Mouse (Mus musculus): ENCODE data around the gene Ccdc187.
A peak's percentile ranks its signal among the peaks of the same experiment; 100 is the strongest.

Ccdc187 gene

GRCm38 (mm10) chr2:26315925-26316311 is 21.6 kb upstream of the Ccdc187 start:
- no peak for DNase-seq

- DNase-seq = peak; percentile 73
Observed at GRCm38 (mm10) chr2:26315072-26315924, 20.9 kb upstream of the Ccdc187 start, which contains the start of gene Gpsm1. Gene Gpsm1 (plus strand): TSS chr2:26315515.

- DNase-seq = no peak
Observed at GRCm38 (mm10) chr2:26314281-26315071, 20.1 kb upstream of the Ccdc187 start.

DNA sequence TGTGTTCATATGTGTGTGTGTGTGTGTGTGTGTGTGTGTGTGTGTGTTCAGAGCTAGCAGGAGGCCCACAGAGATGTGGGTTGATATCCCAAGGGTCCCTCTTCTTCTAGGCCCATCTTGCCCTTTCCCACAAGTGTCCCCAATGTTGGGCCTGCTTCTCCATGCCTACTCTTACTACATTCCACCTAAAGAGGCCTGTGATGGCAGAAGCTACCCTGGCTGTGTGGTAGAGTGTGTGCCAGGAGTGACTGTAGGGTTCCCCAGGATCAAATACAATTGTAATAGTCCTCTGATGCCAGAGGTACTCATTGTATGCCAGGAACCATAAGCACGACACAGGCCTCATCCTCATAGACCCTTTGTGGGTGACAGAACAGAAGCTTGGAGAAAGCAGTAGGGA is 19.0 kb upstream of the Ccdc187 start:
- DNase-seq = no peak

DNA sequence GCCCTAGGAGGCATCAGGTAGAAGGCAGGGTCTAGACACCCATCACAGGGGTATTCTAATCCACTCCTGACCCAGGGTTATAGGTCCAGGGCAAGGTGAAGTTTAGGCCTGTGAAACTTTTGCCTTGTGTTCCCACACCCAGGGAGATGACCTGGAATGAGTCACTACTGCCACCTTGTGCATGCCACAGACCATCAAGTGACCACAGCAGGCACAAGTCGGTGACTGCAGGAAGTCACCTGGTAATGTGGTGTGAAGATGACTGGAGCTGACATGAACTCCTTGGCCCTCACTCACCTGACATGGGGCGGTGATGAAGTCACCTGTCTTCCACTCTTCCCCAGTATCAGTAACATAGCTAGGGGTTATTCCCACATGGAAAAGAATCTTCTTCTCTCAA is 18.5 kb upstream of the Ccdc187 start:
- no peak for DNase-seq

DNA sequence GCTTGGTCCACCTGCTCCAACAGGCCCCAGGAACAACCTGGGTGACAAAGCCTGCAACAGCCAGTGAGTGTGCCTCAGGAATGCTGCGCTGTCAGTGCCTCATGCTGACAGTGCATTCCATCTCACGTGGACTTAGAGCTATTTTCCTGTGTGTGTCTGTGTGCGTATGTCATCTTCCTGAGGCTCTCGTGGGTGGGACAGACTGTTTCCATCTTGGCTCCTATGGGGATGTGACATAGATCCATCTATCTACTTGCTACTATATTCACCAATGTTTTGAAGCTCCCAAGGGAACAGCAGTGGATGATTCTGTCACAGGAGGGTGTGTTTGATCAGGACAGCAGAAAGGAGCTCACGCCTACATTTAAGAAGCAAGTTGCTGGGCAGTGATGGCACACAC is 17.6 kb upstream of the Ccdc187 start:
- DNase-seq = peak in 1 of 2 experiments; percentile 43

DNA sequence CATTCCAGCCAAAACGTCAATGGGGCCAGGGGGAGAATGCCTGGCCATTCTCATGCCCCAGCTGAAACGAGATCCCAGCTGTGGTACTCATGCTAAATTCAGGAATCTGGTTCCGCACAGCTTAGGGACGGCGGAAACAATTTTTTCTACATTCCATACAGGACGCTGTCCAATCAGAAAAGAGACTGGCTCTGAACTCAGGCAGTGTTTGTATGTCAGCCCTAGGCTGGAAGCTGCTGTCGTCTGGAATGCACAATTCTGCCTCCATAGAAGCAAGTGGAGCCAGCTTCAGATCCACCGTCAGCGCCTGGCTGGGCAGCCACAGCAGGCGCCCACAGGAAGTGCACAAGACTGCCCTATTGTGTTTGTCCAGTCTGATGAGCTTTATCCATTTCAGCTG is 15.4 kb upstream of the Ccdc187 start:
- DNase-seq = no peak

DNA sequence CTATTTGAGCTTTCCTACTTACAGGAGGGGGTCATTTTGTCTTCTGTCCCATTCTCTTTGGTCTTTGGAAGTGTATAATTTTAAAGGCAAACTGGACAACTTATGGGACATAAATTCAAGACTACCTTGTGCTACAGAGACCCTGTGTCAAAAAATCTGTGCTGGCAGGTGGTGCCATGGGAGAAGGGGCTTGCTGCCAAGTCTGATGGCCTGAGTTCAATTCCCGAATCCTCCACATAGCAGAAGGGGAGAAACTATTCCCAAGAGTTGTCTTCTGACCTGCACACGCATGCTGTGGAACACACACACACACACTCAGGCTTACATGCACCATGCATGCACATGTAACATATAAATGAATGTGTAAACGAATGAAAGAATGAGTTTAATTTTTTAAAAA is 12.3 kb upstream of the Ccdc187 start:
- no peak for DNase-seq

GRCm38 (mm10) chr2:26305555-26305954 is 11.2 kb upstream of the Ccdc187 start:
- no peak for DNase-seq

DNA sequence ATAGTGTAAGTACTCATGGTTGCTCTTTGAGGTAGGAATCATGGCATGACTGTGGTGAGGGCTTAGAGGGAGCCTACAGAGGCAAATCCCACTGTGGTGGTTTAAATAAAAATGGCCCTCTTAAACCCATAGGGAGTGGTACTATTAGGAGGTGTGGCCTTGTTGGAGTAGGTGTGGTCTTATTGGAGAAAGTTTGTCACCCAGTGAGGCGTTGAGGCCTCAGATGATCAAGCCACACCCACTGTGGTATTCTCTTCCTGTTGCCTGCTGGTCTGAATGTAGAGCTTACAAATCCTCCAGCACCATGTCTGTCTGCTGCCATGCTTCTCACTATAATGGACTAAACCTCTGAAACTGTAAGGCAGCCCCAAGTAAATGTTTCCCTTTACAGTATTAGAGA is 10.4 kb upstream of the Ccdc187 start:
- DNase-seq = no peak

DNA sequence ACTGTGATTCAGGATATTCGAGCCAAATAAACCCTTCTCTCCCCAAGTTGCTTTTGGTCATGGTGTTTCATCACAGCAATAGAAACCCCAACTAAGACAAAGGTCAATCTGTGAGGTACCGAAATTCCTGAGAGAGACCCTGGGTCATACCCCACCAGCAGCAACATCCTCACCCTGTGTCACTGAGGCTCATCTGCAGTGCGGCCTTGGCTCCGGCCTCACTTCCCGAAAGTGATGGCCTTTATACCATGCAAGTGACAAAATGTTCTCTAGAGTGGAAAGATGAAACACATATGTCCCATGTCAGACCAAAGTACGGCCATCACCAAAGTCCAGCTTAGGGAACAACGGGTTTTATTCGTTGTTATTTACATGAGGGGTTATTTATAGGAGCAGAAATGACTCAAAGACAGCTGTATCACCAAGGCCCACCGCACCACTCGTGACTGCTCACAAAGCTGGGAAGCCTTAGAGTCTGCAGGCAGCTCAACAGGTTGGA is 7.7 kb upstream of the Ccdc187 start:
- no peak for DNase-seq

DNA sequence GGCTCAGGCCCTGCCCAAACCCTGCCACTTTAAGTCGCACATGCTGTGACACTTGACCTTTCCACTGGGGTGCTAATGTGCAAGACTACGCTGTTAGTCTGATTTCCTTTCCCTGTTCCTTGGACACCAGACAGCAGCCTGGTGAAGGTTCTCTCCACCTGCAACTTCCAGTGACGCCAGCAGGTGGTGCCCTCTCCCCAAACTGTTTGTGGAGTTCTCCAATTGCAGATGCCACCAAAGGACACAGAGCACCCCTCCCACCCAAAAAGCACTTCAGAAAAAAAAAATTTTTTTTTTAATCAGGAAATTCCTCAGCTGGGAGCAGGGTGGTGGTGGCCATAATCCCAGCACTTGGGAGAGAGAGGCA is 6.4 kb upstream of the Ccdc187 start:
- peak; percentile 79 to 82 for DNase-seq

GRCm38 (mm10) chr2:26300161-26300807 is 5.9 kb upstream of the Ccdc187 start:
- DNase-seq = no peak

DNA sequence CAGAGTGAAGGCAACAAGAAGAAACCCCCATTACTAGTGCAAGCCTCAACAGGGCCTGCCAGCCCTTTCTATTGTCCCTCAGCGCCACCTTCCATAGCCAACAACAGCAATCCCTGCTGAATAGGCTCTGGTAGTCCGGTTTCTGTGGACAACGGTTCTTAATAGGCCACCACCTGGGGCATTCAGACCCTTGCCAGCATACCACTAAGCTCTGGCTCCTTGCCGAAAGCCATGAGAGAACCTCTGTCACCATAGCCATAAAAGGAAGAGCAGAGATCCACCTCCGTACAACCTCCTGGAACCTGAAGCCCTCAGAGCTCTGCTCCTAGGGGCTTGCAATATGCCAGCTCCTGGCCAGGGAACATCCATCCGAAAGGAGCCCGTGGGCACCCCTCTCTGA is 5.0 kb upstream of the Ccdc187 start:
- no peak for DNase-seq

GRCm38 (mm10) chr2:26298856-26299230 is 4.5 kb upstream of the Ccdc187 start:
- no peak for DNase-seq

DNA sequence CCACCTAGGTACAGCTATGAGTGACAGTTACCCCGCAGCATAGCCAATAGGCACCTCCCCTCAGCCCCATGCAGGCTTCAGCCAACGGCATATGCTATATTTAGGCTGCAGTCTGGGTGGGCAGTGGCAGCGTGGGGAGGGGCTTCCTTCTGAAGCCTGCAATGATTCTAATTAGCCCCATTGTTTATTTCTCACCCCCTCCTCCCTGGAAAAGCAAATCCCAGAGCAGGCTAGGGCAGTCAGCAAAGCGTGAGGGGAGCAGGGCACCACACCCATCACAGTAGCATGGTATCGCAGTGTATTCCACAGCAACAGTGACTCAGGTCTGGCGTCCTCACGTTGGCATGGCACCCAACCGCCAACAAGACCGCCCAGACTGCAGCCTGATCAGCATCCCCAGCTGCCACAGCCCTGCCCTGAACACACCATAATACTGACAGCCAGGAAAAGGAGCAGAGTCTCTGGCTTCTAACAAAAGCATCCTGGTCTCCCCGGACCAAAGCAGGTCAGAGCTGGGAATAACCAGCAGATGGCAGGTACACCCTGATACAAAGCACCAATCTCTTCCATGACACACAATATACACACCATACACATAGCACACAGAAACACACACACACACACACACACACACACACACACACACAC is 4.0 kb upstream of the Ccdc187 start:
- DNase-seq = no peak

DNA sequence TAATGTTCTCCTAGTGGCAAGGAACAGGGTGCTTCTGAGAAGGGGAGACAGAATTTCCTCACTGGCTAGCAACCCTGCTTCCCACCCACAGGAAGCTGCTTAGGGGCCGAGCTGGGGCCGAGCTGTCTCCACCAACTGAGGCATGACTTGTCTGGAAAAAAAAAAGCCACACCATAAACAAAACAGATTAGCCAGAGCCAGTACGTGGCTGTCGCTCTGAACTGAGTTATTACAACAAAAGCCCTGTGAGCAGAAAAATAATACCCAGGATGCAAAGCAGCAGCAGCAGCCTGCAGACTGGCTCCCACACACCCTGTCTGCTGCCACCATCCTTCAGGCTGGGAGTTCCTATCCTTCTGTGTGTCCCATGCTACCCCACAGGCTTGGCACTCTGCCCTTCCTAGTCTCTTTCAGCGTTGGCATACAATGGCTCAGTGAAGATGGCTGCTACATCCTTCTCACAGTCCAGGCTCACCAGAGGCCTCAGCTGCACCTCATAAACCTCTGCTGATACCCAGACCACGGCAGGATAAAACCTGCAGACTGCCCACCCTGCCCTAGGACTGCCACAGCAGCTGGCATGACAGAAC is 2.3 kb upstream of the Ccdc187 start:
- no peak for DNase-seq

DNA sequence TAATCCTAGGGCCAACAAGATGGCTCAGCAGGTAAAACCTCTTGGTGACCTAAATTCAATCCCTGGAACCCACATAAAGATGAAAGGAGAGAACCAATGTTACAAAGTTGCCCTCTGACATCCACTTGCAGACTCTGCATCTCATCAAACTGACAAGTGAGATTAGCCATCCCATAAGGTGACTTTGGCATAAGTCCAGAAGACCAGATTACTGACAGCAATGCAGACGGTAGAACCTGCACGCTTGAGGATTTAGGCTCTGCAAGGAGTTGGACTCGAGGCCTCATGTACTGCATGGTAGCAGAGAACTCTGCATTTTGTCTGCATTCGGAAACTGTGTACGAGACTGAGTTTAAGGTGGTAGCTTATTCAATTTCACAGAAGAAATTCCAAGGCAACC is 4.2 kb downstream of the Ccdc187 start:
- no peak for DNase-seq

- DNase-seq = no peak
Observed at GRCm38 (mm10) chr2:26286391-26286790, 8.0 kb downstream of the Ccdc187 start.

GRCm38 (mm10) chr2:26285804-26286203 is 8.6 kb downstream of the Ccdc187 start:
- no peak for DNase-seq

DNA sequence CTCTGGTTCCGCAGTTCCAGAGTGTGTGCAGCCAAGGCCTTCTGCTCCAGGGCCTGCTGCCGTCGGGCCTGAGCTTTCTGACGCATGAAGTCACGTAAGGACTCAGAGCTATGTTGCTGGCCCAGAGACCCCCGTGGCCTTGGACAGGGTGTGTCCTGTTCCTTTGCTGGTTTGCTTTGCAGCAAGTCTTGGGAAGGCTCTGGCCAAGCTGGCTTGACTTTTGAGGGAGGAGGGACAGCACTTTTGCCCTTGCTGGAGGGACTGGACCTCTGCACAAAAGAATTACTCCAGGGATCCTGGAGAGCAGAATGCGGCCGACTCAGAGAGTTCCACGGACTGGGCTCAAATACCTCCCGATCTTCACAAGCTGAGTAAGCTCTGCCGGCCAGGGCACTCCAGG is 13.8 kb downstream of the Ccdc187 start:
- no peak for DNase-seq

- no peak for DNase-seq
Observed at GRCm38 (mm10) chr2:26279712-26280111, 14.6 kb downstream of the Ccdc187 start.

- DNase-seq = peak; percentile 29 to 39
Observed at GRCm38 (mm10) chr2:26273611-26274010, 20.7 kb downstream of the Ccdc187 start.
